Mouse (Mus musculus) kidney, postnatal 25 days (tissue): ENCODE results near the gene Wnt7b.

Source experiments
- DNase-seq, 2 experiments: peaks; one replicate each; pipeline ENCODE4 v3.0.0; 2021; ENCODE audit warnings: mixed read lengths in 2 of 2

Wnt7b gene

DNA sequence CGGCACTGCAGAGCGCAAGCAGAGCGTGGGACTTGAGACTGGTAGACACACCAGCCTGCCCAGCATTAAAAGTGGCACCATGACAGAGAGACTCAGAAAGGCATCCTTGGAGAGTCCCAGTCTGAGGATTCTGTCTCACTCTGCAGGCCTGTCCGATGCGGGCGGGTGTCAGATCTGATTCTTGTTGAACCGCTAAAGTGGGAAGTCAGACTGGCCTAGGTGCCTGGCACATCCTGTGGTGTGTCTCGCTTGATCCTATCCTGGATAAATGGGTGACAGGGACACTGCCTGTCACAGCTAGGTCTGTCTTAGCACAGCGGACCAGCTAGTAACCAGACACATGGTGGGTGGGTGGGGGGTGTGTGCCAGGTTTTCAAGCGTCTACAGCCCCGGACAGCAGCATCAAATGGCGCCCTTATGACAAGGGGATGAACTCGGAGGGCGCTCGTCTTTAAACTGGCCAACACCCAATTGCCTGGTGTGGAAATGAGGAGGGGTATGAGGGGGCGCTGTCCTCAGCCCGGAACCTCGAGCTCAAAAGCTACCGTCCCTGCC is at the start of gene Wnt7b:
Wnt7b (minus strand) TSS at position 118 of the 555 bp plus-strand sequence.
- DNase-seq, result no peak

DNA sequence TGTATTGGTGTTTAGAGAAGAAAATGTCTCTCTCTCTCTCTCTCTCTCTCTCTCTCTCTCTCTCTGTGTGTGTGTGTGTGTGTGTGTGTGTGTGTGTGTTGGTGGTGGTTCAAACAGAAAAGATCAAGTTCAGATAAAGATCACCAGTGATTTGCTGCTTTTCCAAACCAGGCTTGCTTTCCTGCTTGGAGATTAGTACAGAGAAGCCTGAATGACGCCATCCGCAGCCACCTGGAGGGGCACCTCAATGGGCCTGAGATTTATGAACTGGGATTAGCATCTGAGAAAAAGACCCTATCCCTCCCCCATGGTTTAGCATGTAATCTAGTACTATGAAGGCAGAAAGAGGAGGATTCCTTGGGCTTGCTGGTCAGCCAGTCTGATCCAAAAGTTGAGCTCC is 49.3 kb upstream of the Wnt7b start:
- DNase-seq, result no peak

DNA sequence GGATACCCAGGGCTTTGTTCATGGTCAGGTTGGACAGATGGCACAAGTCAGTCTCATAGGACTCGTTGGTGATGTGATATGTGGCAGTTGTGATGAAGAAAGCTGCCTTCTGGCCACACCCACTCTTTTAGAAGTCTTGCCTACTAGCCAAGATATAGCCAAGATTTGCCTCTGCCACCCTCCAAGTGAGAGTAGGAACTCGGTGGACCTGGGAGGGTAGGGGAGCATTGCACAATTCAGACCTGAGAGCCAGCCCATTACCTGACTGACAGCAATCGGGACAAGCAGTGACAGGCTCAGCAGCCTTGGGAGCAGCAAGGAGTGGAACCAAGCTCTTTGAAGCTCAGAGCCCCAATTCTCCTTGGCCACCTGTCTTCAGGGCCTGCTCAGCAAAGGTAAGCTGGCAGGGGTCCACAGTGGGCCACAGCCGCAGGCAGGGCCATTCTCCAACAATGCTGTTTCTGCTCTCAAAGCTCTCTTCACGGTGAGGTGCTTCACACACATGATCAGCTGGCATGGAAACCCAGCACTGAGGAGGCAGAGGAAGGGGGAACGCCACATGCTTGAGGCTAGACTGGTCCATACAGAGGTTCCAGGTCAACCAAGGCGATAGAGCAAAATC is 47.8 kb upstream of the Wnt7b start:
- no peak for DNase-seq

- peak; percentile 69 to 85 for DNase-seq
Measured at GRCm38 (mm10) chr15:85625666-85626279, 43.5 kb upstream of the Wnt7b start.

DNA sequence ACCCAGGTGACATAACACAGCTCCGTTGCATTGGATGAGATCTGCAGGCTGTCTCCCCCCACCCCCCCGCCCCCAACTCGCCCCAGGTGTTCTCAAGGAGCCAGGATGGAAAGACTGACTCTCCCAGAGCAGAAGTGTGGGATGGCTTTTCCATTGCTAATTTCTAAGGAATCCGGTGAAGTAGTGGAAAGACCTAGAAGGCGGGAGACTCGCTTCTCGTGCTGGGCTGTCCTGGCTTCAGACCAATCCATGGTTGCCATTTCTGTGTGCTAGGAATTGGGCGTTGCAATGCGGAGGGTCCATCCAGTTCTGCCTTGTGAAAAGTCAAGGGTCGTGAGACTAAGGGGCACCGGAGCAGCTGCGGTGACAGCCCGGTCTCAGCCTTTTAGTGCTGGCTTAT is 39.9 kb upstream of the Wnt7b start:
- DNase-seq, result no peak

DNA sequence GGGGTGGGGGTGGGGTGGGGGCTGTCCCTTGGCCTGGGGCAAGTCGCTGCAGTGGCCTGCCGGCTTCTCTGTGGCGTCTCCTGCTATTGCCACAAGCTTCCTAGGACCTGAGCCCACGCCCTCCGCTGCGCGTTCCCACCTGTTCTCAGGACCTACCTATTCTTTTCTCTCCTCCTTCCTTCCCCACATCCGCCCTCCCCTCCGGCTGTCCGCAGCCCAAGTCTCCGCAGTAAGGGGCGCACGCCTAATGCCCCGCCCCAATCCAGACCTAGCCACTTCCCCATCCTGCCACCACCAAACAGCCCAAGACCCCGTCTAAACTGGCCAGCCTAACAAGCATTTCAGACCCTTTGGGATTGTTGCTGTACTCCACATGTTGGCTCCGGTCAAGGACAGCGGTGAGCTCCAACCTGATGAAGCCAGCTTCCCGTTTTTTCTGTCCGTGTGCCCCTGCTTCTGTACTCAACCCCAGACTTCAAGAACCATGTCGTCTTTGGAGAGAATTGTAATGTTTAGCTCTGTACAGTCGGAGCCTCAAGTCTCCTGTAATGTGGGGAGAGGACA is 33.3 kb upstream of the Wnt7b start:
- peak in 1 of 2 experiments; percentile 39 for DNase-seq

- peak in 1 of 2 experiments; percentile 62 for DNase-seq
Measured at GRCm38 (mm10) chr15:85615075-85615474, 32.8 kb upstream of the Wnt7b start.

- DNase-seq, result peak; percentile 86 to 96
Measured at GRCm38 (mm10) chr15:85613358-85614266, 31.3 kb upstream of the Wnt7b start.

GRCm38 (mm10) chr15:85612660-85613357 is 30.5 kb upstream of the Wnt7b start:
- peak; percentile 79 to 82 for DNase-seq

- DNase-seq, result peak; percentile 33 to 70
Measured at GRCm38 (mm10) chr15:85611701-85612520, 29.6 kb upstream of the Wnt7b start.

DNA sequence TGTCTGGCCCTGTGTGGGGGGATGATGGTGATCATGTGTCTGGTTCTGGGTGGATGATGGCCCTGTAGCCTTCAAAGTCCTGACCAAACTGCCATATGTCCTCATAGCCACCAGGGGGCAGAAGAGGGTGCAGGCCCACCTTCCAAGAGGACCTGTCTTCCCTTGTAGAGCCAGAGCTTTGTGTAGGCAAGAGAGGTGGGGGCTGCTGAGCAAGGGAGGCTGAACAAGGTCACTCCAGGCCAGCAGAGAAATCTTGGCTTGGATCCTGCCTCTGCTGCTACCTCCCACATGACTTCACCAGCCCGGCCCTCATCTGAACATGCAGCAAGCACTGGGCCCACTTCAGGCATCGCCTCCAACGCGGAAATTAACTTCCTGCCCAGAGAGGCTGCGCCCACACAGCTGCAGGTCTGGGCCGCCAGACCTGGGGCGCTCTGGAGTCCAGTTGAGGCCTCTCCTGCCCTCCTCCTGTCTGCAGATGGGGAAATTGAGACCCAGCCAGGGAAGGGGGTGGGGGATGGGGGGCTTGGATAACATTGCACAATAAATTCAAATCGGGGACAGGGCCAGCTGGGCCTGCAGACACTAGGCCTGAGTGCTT is 28.4 kb upstream of the Wnt7b start:
- DNase-seq, result peak; percentile 91 to 98

GRCm38 (mm10) chr15:85610120-85610519 is 27.8 kb upstream of the Wnt7b start:
- peak in 1 of 2 experiments; percentile 56 for DNase-seq

DNA sequence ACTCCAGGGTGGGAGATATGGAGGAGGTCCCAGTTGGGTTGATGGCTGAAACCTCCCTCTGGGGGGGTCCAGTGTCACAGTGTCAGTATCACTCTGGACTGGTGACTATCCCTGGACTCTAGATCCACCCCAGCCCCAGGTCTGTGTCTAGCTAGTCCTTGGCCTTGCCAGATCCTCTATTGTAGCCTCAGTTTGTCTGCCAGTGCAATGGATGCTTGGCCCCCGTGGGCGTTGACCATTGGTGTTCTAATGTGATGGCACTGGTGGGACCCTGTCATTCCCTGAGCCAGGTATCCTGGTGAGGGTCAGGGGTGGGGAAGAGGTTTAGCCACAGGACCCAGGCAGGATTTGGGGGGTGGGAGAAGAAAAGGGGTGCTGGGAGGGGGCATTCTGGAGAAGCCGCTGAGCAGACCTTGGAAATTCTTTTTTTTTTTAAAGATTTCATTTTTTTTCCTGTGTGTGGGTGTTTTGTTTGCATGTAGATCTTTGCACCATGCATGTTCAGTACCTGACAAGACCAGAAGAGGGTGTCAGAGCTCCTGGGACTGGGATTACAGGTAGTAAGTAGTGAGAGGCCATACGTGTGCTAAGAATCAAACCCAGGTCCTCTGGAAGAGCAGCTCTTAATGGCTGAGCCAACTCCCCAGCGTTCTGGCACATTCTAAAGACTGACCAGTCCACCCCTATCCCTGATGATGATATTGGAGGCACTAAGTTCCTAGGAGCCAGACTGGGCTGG is 27.2 kb upstream of the Wnt7b start:
- DNase-seq, result peak; percentile 34 to 54

GRCm38 (mm10) chr15:85605962-85606610 is 23.8 kb upstream of the Wnt7b start:
- DNase-seq, result peak in 1 of 2 experiments; percentile 53

- no peak for DNase-seq
Measured at GRCm38 (mm10) chr15:85604938-85605337, 22.7 kb upstream of the Wnt7b start.

DNA sequence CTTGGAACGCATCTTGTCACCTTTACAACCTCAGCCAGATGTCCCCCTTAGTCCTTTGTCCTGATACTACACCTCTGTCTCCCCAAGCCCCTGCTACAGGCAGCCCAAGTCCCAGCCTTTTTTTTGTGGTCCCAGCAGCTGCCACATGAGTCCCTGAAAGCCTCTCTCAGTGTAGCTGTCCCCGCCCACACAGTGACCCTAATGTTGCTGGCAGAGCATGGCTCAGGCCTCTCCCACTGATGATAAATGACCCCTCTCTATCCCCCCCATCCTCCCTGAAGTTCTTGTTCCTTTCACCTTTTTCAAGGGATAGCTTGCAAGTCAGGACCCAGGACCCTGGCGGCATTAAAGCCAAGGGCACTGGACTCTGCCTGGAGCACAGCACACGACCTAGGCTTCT is 22.2 kb upstream of the Wnt7b start:
- no peak for DNase-seq

GRCm38 (mm10) chr15:85603422-85603821 is 21.1 kb upstream of the Wnt7b start:
- DNase-seq, result peak; percentile 49 to 71

GRCm38 (mm10) chr15:85602733-85603132 is 20.5 kb upstream of the Wnt7b start:
- no peak for DNase-seq

DNA sequence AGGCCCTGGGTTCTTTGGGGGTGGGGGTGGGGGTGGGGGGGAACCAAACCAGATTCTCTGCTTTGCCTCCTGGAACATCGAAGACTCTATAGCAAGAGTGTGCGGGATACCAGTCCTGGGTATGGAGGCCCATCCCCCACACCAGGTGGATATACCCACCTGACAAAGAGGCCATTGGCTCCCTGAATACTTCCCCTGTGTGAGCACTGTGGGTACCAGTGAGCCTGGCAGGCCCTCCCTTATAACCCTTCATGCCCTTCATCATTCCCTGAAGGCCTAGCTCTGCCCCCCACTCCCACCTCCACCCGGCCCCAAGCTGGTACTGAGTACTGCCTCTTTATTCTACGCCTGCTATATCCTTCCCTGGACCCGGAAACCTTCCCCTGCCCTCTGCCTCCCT is 19.7 kb upstream of the Wnt7b start:
- DNase-seq, result no peak

DNA sequence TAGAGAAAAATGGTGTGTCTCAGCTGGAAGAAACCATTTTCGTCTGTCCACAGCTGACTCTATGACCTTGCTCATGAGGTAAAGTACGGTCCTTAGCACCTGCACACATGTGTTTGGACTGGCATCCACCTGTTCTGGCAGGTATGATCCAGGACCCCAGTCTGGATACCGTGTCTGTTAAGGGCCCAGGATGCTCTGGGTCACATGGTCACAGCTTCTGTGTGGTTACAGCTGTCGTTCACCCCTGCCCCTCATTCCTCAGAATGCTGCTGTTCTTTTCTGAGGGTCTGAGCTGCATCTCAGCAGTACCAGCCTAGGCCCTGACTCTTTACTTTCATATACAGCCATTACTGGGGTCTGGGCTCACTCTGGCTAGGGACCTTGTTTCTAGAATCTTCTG is 18.9 kb upstream of the Wnt7b start:
- DNase-seq, result no peak
